Mouse (Mus musculus) cerebellum, adult 18-20 months (tissue): ENCODE measurements at regions not wholly inside any gene's neighbourhood (a gene's known extent, or its start where the extent isn't known, plus 50 kb on each side); places are given as distances from the start of the nearest gene placed in this dataset.

Experiments used
- DNase-seq, 2 experiments: peaks; one replicate each; pipeline ENCODE4 v3.0.0; 2021

DNA sequence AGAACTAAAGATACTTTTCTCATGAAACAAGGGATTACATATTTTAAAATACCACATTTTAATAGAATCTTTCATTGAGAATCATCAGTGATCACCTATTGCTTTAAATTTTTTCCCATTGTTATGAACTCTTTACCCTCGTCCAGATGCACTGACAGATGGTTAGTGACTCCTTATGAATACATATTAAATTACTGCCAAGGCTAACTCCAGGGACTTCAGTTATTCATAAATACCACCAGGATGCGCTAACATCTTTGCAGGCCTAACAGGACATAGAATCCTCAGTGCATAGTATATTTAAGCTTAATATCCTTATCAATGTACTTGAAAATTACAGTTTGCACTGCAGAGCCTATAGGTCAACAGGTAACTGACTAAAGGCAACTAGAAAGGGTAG lies 1362.5 kb upstream of the Tmeff2 start:
- DNase-seq, result peak in 1 of 2 experiments; percentile 3

DNA sequence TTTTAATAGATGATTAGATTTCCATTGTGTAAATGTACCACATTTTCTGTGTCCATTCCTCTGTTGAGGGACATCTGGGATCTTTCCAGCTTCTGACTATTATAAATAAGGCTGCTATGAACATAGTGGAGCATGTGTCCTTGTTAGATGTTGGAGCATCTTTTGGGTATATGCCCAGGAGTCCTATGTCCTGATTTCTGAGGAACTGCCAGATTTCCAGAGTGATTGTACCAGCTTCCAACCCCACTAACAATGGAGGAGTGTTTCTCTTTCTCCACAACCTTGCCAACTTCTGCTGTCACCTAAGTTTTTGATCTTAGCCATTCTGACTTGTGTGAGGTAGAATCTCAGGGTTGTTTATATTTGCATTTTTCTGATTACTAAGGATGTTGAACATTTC lies 1328.3 kb upstream of the Tmeff2 start:
- DNase-seq, result peak in 1 of 2 experiments; percentile 4

DNA sequence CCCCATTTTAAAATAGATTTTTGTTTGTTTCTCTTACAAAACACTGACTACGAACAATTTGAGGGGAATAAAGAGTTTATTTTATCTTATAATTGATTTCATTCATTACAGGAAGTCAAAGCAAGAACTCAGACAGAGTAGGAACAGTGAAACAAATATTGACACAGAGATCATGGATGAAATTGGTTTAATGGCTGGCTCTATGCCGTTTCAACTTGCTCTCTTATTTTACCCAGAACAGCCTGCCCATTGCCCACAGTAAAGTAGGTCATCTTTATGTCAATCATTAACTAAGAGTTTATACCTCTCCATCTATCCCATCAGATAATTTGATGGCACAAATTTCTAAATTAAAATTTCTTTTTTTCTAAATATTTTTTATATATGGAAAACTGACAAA lies 1327.9 kb upstream of the Tmeff2 start:
- no peak for DNase-seq
